Mouse (Mus musculus) heart, postnatal 25 days (tissue): ENCODE results near the gene Tgfb3. TPM values are rescaled to one million over a fixed set of nuclear protein-coding genes. Genes with fewer than 3 reads are reported as not detected.

Experiments
- DNase-seq: peaks from one replicate; pipeline ENCODE4 v3.0.0; 2022; ENCODE audit warnings: low spot score
- intact Hi-C: fragments of 180-260 bp; cut with DNase I; formaldehyde crosslinking; loops from one replicate; pipeline ENCODE4 v1.15.1; 2025
- total RNA-seq, 2 experiments: library from RNA; stranded (reverse); gene quantifications; 2 replicates each; pipeline ENCODE4 v1.2.3; 2021

Gene Tgfb3
- 10 to 100 TPM; 14.8 to 16.5 TPM for total RNA-seq

DNA sequence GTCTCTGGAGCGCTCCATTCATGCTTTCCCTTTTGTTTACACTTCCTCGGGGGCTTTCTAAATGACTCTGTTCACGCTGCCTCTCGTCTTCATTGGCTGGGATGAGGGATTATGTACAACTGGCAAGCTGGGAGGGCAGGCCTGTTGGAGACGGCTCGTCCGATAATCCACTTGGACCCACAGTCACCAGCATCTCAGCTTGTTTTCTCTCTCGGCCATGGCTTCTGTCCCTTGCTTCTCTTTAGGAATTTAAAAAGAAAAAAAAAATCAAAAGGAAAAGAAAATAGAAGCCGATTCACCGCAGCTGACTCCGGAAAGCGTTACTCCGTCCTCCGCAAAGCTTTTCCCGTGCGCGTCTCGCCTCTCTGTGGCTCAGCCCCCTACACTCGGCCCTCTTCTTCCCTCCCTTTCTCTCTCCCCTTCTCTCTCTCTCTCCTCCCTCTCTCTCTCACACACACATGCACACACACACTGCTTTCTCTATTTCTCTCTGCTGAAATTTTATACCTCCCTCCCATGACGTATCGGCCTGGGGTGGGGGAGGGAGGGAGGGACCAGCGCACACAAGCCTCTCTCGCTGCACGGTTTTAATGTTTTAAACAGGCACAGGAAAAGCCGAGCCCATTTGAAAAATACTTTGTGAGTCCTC, at the start of gene Tgfb3:
Tgfb3 (minus strand) TSS at position 489 of the 649 bp plus-strand sequence.
- DNase-seq: peak; percentile 47
- intact Hi-C loops: loop anchor here (1.0 to 5.0 kb wide), 4 partner anchors 54 to 331 kb away; partner anchors contain the start of gene Flvcr2

GRCm38 (mm10) chr12:86128122-86128521, 49.3 kb upstream of the Tgfb3 start:
- no peak for DNase-seq
- intact Hi-C loops: no loop called here

DNA sequence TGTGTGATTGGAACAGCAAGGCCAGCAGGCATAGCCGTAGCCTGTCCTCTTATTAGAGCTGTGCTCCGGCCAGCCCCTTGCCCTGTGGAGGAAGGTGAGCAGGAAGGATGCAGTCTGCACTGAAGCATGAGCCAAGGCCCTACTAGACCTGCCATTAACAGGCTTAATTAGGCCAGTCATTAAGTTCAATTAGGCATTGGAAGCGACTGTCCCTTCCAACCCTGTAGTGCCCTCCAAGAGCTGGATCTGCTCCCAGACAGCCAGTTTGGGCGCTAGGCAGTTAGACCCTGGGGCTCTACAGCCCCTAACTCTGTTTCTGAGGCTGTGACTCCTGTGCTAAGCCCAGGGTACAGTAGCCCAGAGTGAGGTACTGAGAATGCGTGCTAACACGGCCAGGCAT, 45.2 kb upstream of the Tgfb3 start:
- intact Hi-C loops: no loop called here
- no peak for DNase-seq

GRCm38 (mm10) chr12:86116295-86116835, 37.5 kb upstream of the Tgfb3 start:
- DNase-seq: no peak
- intact Hi-C loops: no loop called here

- intact Hi-C loops: no loop called here
- DNase-seq: no peak
These were observed 31.8 kb upstream of the Tgfb3 start for GRCm38 (mm10) chr12:86110637-86111036.

- no peak for DNase-seq
- intact Hi-C loops: no loop called here
These were observed 30.7 kb upstream of the Tgfb3 start for GRCm38 (mm10) chr12:86109531-86109930.

DNA sequence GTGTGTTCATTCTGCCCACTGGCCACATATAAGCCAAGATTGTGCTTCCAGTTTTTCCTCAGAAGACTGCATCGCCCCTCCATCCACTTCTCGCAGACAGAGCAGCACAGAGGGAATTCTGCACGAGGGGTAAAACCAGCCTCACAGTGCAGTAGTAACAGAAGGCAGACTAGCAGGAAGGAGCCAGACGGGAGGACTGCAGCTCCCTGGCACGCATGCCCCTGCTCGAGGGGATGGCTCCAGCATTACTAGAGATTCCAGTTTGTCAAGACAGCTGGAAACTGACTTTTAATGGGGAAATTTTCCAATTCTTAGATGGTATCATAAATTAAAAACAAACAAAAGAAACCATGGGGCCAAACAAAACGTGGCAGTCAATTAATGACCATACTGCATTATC, 28.8 kb upstream of the Tgfb3 start:
- no peak for DNase-seq
- intact Hi-C loops: no loop called here

DNA sequence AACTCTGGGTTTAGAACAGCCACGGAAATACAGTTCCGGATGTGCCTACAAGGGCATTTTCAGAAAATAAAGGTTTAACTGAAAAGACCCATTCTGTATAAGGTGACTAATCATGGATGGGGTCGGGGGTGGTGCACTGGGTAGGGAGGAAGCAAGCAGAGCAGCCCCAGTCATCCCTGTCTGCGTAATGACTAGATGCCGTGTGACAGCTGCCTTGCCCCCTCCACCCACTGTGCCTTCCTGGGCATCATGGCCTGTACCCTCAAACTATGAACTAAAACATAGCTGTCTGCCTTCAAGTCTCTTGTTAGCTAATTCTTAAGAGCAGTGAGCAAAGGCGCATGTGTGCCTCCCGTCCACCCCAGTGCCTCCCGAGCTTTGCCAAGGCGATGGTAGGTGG, 27.2 kb upstream of the Tgfb3 start:
- no peak for DNase-seq
- intact Hi-C loops: no loop called here

- intact Hi-C loops: no loop called here
- DNase-seq: no peak
These were observed 26.7 kb upstream of the Tgfb3 start for GRCm38 (mm10) chr12:86105546-86105945.

- intact Hi-C loops: no loop called here
- DNase-seq: peak; percentile 19
These were observed 25.5 kb upstream of the Tgfb3 start for GRCm38 (mm10) chr12:86104297-86104696.

DNA sequence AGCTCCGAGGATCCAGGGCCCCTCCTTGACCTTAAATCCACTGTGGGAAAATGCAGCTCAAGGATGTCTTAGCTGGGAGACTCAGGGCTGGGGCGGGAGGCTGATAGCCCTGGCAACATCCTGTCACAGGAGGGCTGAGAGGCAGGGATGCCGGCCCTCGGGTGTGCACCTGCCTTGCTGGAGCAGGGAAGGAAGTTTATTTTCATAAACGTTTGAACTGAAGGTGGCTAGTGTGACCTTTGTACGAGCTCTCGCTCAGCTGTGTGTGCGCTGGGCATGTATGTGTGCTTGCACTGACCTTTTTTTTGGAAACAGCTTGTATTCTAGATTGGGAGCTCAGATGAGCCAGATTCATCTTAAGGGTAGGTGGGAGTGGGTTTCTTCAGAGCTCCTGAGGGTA, 25.0 kb upstream of the Tgfb3 start:
- intact Hi-C loops: no loop called here
- DNase-seq: no peak

- no peak for DNase-seq
- intact Hi-C loops: no loop called here
These were observed 24.6 kb upstream of the Tgfb3 start for GRCm38 (mm10) chr12:86103391-86103790.

GRCm38 (mm10) chr12:86102686-86103085, 23.8 kb upstream of the Tgfb3 start:
- intact Hi-C loops: no loop called here
- no peak for DNase-seq

- no peak for DNase-seq
- intact Hi-C loops: no loop called here
These were observed 21.9 kb upstream of the Tgfb3 start for GRCm38 (mm10) chr12:86100711-86101110.

DNA sequence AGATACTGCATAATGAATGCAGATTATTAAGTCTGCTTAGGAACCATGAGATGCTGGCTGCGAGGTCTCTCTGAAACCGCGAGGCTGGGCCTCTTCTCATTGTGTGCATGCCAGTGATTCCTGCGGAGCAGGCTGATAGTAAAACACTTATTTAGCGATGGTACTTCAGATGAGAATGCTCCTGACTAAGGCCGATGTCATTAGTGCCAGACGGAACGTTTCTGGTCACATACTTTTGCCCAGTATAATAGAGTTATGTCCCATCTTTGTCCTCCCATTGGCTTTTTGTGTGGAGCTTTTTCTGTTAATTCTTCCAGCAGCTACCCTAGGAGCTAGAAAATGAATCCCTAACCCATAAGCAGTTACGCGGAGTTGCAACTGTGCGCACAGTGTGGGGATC, 18.9 kb upstream of the Tgfb3 start:
- intact Hi-C loops: no loop called here
- DNase-seq: no peak

GRCm38 (mm10) chr12:86095806-86096205, 17.0 kb upstream of the Tgfb3 start:
- no peak for DNase-seq
- intact Hi-C loops: no loop called here

- DNase-seq: no peak
- intact Hi-C loops: no loop called here
These were observed 15.2 kb upstream of the Tgfb3 start for GRCm38 (mm10) chr12:86094075-86094474.

GRCm38 (mm10) chr12:86091601-86092132, 12.8 kb upstream of the Tgfb3 start:
- DNase-seq: peak; percentile 49
- intact Hi-C loops: no loop called here

- intact Hi-C loops: no loop called here
- DNase-seq: no peak
These were observed 11.9 kb upstream of the Tgfb3 start for GRCm38 (mm10) chr12:86090764-86091163.

DNA sequence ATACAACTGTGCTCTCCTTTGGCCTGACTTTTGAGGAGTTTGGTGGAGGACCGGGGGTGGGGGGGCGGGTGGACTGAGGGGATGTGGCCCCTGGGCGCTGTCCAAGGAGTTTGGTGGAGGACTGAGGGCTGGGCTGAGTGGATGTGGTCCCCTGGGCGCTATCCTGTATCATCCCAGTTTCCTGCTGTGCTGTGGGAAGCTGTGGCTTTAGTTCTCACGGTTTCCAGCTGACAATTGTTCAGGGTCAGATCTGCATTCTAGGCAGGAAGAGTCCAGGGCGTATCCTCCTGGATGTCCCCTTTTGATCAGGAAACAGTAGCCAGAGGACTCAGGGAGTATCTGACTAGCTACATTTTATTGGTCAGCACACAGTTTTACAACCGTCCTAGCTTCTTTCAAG, 9.2 kb upstream of the Tgfb3 start:
- intact Hi-C loops: no loop called here

GRCm38 (mm10) chr12:86086550-86086949, 7.7 kb upstream of the Tgfb3 start:
- DNase-seq: no peak
- intact Hi-C loops: no loop called here

More for the DNA sequence above, 9.2 kb upstream of the Tgfb3 start:
- no peak for DNase-seq

DNA sequence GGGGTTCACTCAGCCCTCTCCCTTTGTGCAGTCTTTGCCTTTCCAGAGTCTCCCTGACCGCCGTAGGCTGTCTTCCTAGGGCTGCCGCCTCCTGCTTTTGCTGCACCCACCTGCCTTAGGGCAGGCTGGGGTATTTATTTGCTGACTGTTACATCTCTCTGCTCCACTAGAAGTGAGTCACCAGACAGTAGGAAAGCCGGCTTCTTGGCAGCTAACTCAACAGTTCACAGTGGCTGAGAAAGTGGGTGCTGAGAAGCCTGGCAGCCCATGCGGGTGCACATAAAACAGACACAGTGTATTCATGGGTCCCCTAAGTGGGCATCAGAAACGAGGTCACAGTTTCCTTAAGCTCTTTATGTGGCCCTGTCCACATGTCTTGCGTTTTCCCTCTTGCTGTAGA, 7.0 kb upstream of the Tgfb3 start:
- no peak for DNase-seq
- intact Hi-C loops: no loop called here
